Mouse (Mus musculus) neural tube, embryonic 13.5 days (tissue): Measurements from ENCODE around the gene Poglut1. TPM values are rescaled to one million over a fixed set of nuclear protein-coding genes. Genes with fewer than 3 reads are reported as not detected.
"Not testable (repeated sequence)": the region's sequence is repeated elsewhere in the genome, so short reads cannot be mapped to it uniquely, and the experiment has no call there.

Experiments used
- ATAC-seq: fragments of 200-750 bp; cut with Nextera tagmentation; 2 replicates; pipeline ENCODE4 v1.8.0; 2017; ENCODE audit warnings: low read depth, mild to moderate bottlenecking, moderate TSS enrichment, moderate library complexity
- H3K27ac ChIP-seq: fragments of 300-500 bp; sonication (generic); replicated peaks from 2 replicates; pipeline ENCODE4 v1.5.1; 2015; ENCODE audit warnings: moderate library complexity, mild to moderate bottlenecking, inconsistent platforms
- H3K27me3 ChIP-seq: fragments of 300-500 bp; sonication (generic); 2 replicates; pipeline ENCODE4 v1.6.1; 2015; ENCODE audit warnings: mild to moderate bottlenecking, inconsistent platforms
- H3K36me3 ChIP-seq: fragments of 300-500 bp; sonication (generic); 2 replicates; pipeline ENCODE4 v1.6.1; 2015; ENCODE audit warnings: mild to moderate bottlenecking, inconsistent platforms
- H3K4me1 ChIP-seq: fragments of 300-500 bp; sonication (generic); replicated peaks from 2 replicates; pipeline ENCODE4 v1.6.1; 2015; ENCODE audit warnings: inconsistent platforms
- H3K4me2 ChIP-seq: fragments of 300-500 bp; sonication (generic); 2 replicates; pipeline ENCODE4 v1.6.1; 2015; ENCODE audit warnings: inconsistent platforms, mild to moderate bottlenecking, moderate library complexity
- H3K4me3 ChIP-seq: fragments of 300-500 bp; sonication (generic); 2 replicates; pipeline ENCODE4 v1.5.1; 2015; ENCODE audit warnings: mild to moderate bottlenecking, inconsistent platforms
- H3K9ac ChIP-seq: fragments of 300-500 bp; sonication (generic); 2 replicates; pipeline ENCODE4 v1.6.1; 2015; ENCODE audit warnings: moderate library complexity, mild to moderate bottlenecking, inconsistent platforms
- H3K9me3 ChIP-seq: fragments of 300-500 bp; sonication (generic); 2 replicates; pipeline ENCODE4 v1.6.1; 2016; ENCODE audit warnings: inconsistent platforms
- whole genome bisulfite sequencing: fragments of 180-500 bp; shearing (Covaris S2); methylation state at CpG from one replicate; pipeline ENCODE4 v1.1.7; 2015; 5-methylcytosine and 5-hydroxymethylcytosine counted together
- polyA plus RNA-seq: library from polyadenylated mRNA; unstranded; fragments of >200 nt; fragmentation: Nextera tagmentation; extraction: Ambion mirVana; gene quantifications from 2 replicates; pipeline ENCODE4 v1.2.1, GENCODE M21; 2015

Gene Poglut1
- polyA plus RNA-seq, 1 experiment from 2014 or later = 63.3 TPM

GRCm38 (mm10) chr16:38482780-38483562, 67.1 kb downstream of the Poglut1 start:
- Histone ChIP-seq H3K4me3 (peak overlapping the region; percentile 35), H3K4me2 (peak overlapping the region; percentile 56), H3K9ac (peak overlapping the region; percentile 55), H3K9me3 (no peaks in the 10 kb centered on the region), H3K27me3 (peaks cover 31% of the 10 kb centered on the region), H3K4me1 (peaks cover 7% of the 10 kb centered on the region), H3K27ac (no peak overlapping the region), H3K36me3 (no peaks in the 10 kb centered on the region)
- 16% methylated on average over 32 of the region's 32 CpGs for whole genome bisulfite sequencing
- peak; percentile 32; the same call in 1 of the 2 replicates for ATAC-seq

GRCm38 (mm10) chr16:38481327-38481726, 68.7 kb downstream of the Poglut1 start:
- Histone ChIP-seq H3K36me3 (no peaks in the 10 kb centered on the region), H3K4me3 (no peak overlapping the region), H3K27me3 (peaks cover 31% of the 10 kb centered on the region), H3K9me3 (no peaks in the 10 kb centered on the region), H3K4me1 (peaks cover 17% of the 10 kb centered on the region), H3K27ac (no peak overlapping the region), H3K9ac (no peak overlapping the region), H3K4me2 (no peak overlapping the region)
- 77% methylated on average over 4 of the region's 4 CpGs for WGBS
- no peak for ATAC-seq

GRCm38 (mm10) chr16:38478296-38478695, 71.8 kb downstream of the Poglut1 start:
- Histone ChIP-seq H3K4me1 (peaks cover 17% of the 10 kb centered on the region), H3K27ac (no peak overlapping the region), H3K9ac (no peak overlapping the region), H3K27me3 (peaks cover 15% of the 10 kb centered on the region), H3K9me3 (no peaks in the 10 kb centered on the region), H3K4me3 (no peak overlapping the region), H3K4me2 (no peak overlapping the region), H3K36me3 (no peaks in the 10 kb centered on the region)
- WGBS = 94% methylated on average over 3 of the region's 3 CpGs
- ATAC-seq = no peak

GRCm38 (mm10) chr16:38477241-38477608, 72.8 kb downstream of the Poglut1 start:
- H3K27ac ChIP-seq, H3K9me3 ChIP-seq, H3K27me3 ChIP-seq, H3K36me3 ChIP-seq: not testable (repeated sequence)
- Histone ChIP-seq H3K4me1 (peaks cover 14% of the 10 kb centered on the region), H3K4me3 (peak overlapping the region; percentile 41), H3K9ac (peak overlapping the region; percentile 62), H3K4me2 (peak overlapping the region; percentile 70)
- 21% methylated on average over 14 of the region's 14 CpGs for WGBS
- ATAC-seq = peak; percentile 56; the same call in 1 of the 2 replicates

GRCm38 (mm10) chr16:38476312-38477240, 73.5 kb downstream of the Poglut1 start:
- peaks cover 14% of the 10 kb centered on the region for H3K4me1 ChIP-seq
- H3K36me3 ChIP-seq = no peaks in the 10 kb centered on the region
- peak; percentile 56 for ATAC-seq
- H3K9ac ChIP-seq = peak overlapping the region; percentile 62
- WGBS = 9% methylated on average over 34 of the region's 34 CpGs
- H3K4me3 ChIP-seq = peak overlapping the region; percentile 41
- 0 out of 2 replicates have a peak, but pooled peaks cover under 1% of the 10 kb centered on the region for H3K27me3 ChIP-seq
- peak overlapping the region; percentile 70 for H3K4me2 ChIP-seq
- no peaks in the 10 kb centered on the region for H3K9me3 ChIP-seq
- peak overlapping the region; percentile 28; the same call in 1 of the 2 replicates for H3K27ac ChIP-seq

GRCm38 (mm10) chr16:38475681-38476311, 74.3 kb downstream of the Poglut1 start:
- no peak overlapping the region for H3K9ac ChIP-seq
- no peak overlapping the region for H3K27ac ChIP-seq
- ATAC-seq = no peak
- H3K36me3 ChIP-seq = no peaks in the 10 kb centered on the region
- peak overlapping the region; percentile 70 for H3K4me2 ChIP-seq
- 64% methylated on average over 4 of the region's 4 CpGs for WGBS
- H3K9me3 ChIP-seq = no peaks in the 10 kb centered on the region
- H3K27me3 ChIP-seq = no peaks in the 10 kb centered on the region
- 0 out of 2 replicates have a peak overlapping the region, but pooled peaks have one; percentile 41 for H3K4me3 ChIP-seq
- peaks cover 14% of the 10 kb centered on the region for H3K4me1 ChIP-seq

Other genes with a start within 250 kb of the Poglut1 start
- 0.36 and 0.45 TPM in 2 replicates for gene Maats1, start 208.1 kb downstream of the Poglut1 start, polyA plus RNA-seq
- 92.1 and 104 TPM in 2 replicates for gene Cox17, start 203.3 kb downstream of the Poglut1 start, polyA plus RNA-seq
- gene Gm21987, start 203.2 kb downstream of the Poglut1 start, polyA plus RNA-seq = not detected in 2 replicates
- 0.67 and 0.99 TPM in 2 replicates for gene Popdc2, start 188.0 kb downstream of the Poglut1 start, polyA plus RNA-seq
- 0.48 and 0.75 TPM in 2 replicates for gene Pla1a, start 117.1 kb downstream of the Poglut1 start, polyA plus RNA-seq
- 148 and 149 TPM in 2 replicates for gene Adprh, start 97.6 kb downstream of the Poglut1 start, polyA plus RNA-seq
- gene Cd80, start 94.7 kb downstream of the Poglut1 start, polyA plus RNA-seq = 0.46 and 0.56 TPM in 2 replicates
- gene Timmdc1, start 27.6 kb downstream of the Poglut1 start, polyA plus RNA-seq = 39.6 and 39.9 TPM in 2 replicates
- gene Tmem39a, start 8.4 kb upstream of the Poglut1 start, polyA plus RNA-seq = 43.9 and 57.8 TPM in 2 replicates
- 5.8 and 7.0 TPM in 2 replicates for gene Arhgap31, start 163.0 kb upstream of the Poglut1 start, polyA plus RNA-seq
- gene B4galt4, start 192.0 kb upstream of the Poglut1 start, polyA plus RNA-seq = 24.8 and 28.5 TPM in 2 replicates